Mouse (Mus musculus): Measurements from ENCODE around the gene Hk2. TPM values are rescaled to one million over a fixed set of nuclear protein-coding genes. Genes with fewer than 3 reads are reported as not detected.

Gene Hk2
- total RNA-seq, 1 experiment, result 155 TPM

- in situ Hi-C loops (cut with MboI; ENCODE audit: low sequenced_read_pairs in 2 of 2, unreplicated experiment in 2 of 2), result no loop called here
- peak overlapping the region; percentile 40; the same call in 1 of the 2 replicates for H3K27ac ChIP-seq (ENCODE audit: insufficient read depth, low read depth, low read length, poor library complexity, severe bottlenecking)
- no peak for TF ChIP-seq ZC3H11A (IDR thresholded peaks at IDR 0.05; ENCODE audit: borderline replicate concordance, low read depth, low read length)
- no peak for TF ChIP-seq CHD2 (IDR thresholded peaks at IDR 0.05; ENCODE audit: low read depth, low read length)
- TF ChIP-seq MAFK (IDR thresholded peaks at IDR 0.05; ENCODE audit: insufficient read depth, low read depth, low read length), result no peak
- no peak for TF ChIP-seq ZNF384 (IDR thresholded peaks at IDR 0.05; ENCODE audit: low read depth, low read length)
- no peak for TF ChIP-seq HCFC1 (IDR thresholded peaks at IDR 0.05; ENCODE audit: borderline replicate concordance, insufficient read depth, low read length)
Measured at GRCm38 (mm10) chr6:82707742-82708141, 66.5 kb downstream of the Hk2 start.

DNA sequence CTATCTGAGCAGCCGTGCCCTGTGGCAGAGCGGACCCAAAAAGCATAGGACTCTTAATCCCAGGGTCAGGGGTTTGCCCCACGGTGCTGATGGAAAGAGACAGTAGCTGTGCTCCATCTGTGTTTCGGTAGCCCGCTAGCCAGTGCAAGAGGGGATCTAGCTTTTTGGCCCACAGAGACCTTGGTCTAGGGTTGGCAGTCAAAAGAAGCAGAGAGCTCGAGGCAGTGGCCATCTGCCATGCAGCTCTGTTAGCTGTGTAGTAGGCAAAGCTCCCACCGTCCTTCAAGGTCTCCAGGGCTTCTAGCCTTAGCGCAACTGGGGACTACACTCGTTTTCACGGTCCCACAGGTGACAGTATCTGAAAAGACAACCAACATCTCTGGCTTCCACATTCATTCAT is 67.0 kb downstream of the Hk2 start:
- no peak overlapping the region for H3K27ac ChIP-seq (ENCODE audit: insufficient read depth, low read depth, low read length, poor library complexity, severe bottlenecking)
- in situ Hi-C loops (cut with MboI; ENCODE audit: low sequenced_read_pairs in 2 of 2, unreplicated experiment in 2 of 2), result no loop called here
- H3K36me3 ChIP-seq (ENCODE audit: control insufficient read depth, insufficient read depth, low read length, poor library complexity, severe bottlenecking), result no peaks in the 10 kb centered on the region
- peaks cover 2% of the 10 kb centered on the region; the same call in 1 of the 2 replicates for H3K9me3 ChIP-seq (ENCODE audit: control insufficient read depth, insufficient read depth, low read depth, low read length)
- H3K4me3 ChIP-seq (ENCODE audit: insufficient read depth in 1 of 2, low read depth in 1 of 2, low read length in 2 of 2, poor library complexity in 1 of 2, severe bottlenecking in 1 of 2), result no peak overlapping the region
- no peak for DNase-seq (ENCODE audit: low read depth, low spot score)
- H3K4me1 ChIP-seq (ENCODE audit: control insufficient read depth in 2 of 2, insufficient read depth in 2 of 2, low read length in 2 of 2, poor library complexity in 1 of 2), result peaks cover 2% of the 10 kb centered on the region in 2 experiments; a peak in 1 of 4 replicates
- no peak for TF ChIP-seq ZNF384 (IDR thresholded peaks at IDR 0.05; ENCODE audit: low read depth, low read length)
- TF ChIP-seq MAFK (IDR thresholded peaks at IDR 0.05; ENCODE audit: insufficient read depth, low read depth, low read length), result no peak
- TF ChIP-seq HCFC1 (IDR thresholded peaks at IDR 0.05; ENCODE audit: borderline replicate concordance, insufficient read depth, low read length), result no peak
- no peak for TF ChIP-seq CHD2 (IDR thresholded peaks at IDR 0.05; ENCODE audit: low read depth, low read length)
- TF ChIP-seq ZC3H11A (IDR thresholded peaks at IDR 0.05; ENCODE audit: borderline replicate concordance, low read depth, low read length), result no peak
- no peak overlapping the region for H3K9ac ChIP-seq (ENCODE audit: insufficient read depth, low read depth, low read length, poor library complexity, severe bottlenecking)

More at GRCm38 (mm10) chr6:82707742-82708141, 66.5 kb downstream of the Hk2 start:
- Histone ChIP-seq H3K36me3 (ENCODE audit: control insufficient read depth, insufficient read depth, low read length, poor library complexity, severe bottlenecking) (no peaks in the 10 kb centered on the region), H3K9ac (ENCODE audit: insufficient read depth, low read depth, low read length, poor library complexity, severe bottlenecking) (no peak overlapping the region), H3K4me1 (ENCODE audit: control insufficient read depth in 2 of 2, insufficient read depth in 2 of 2, low read length in 2 of 2, poor library complexity in 1 of 2) (peaks cover 2% of the 10 kb centered on the region in 2 experiments; a peak in 1 of 4 replicates), H3K9me3 (ENCODE audit: control insufficient read depth, insufficient read depth, low read depth, low read length) (peaks cover 2% of the 10 kb centered on the region; the same call in 1 of the 2 replicates), H3K4me3 (ENCODE audit: insufficient read depth in 1 of 2, low read depth in 1 of 2, low read length in 2 of 2, poor library complexity in 1 of 2, severe bottlenecking in 1 of 2) (no peak overlapping the region)
- no peak for DNase-seq (ENCODE audit: low read depth, low spot score)

DNA sequence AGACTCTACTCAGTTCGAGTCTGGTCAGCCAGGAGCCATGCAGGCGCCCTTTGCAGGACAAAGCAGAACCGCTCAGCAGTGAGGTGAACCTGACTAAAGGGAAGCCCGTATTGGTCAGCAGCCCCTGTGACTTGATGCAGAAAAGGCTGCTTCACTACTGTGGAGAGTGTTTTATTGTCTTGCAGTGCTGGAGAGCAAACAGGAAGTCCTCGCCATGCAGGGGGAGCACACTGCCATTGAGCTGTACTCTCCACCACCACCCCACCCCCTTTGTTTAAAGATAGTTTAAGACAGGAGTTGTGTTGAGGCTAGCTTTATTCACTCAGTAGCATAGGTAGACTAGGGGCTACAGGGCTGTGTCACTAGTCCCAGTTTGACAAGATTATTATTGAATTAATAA is 69.0 kb downstream of the Hk2 start, which contains the start of gene Pole4:
TSS of gene Pole4 (minus strand) at position 145 of the 400 bp plus-strand sequence.
- H3K4me1 ChIP-seq (ENCODE audit: control insufficient read depth in 2 of 2, insufficient read depth in 2 of 2, low read length in 2 of 2, poor library complexity in 1 of 2), result peaks cover 4 to 10% of the 10 kb centered on the region in 2 experiments; a peak in 3 of 4 replicates
- no peak for TF ChIP-seq MAFK (IDR thresholded peaks at IDR 0.05; ENCODE audit: insufficient read depth, low read depth, low read length)
- TF ChIP-seq ZNF384 (IDR thresholded peaks at IDR 0.05; ENCODE audit: low read depth, low read length), result no peak
- no peak for TF ChIP-seq CHD2 (IDR thresholded peaks at IDR 0.05; ENCODE audit: low read depth, low read length)
- no peak for TF ChIP-seq HCFC1 (IDR thresholded peaks at IDR 0.05; ENCODE audit: borderline replicate concordance, insufficient read depth, low read length)
- H3K9me3 ChIP-seq (ENCODE audit: control insufficient read depth, insufficient read depth, low read depth, low read length), result peaks cover 2% of the 10 kb centered on the region; the same call in 1 of the 2 replicates
- H3K27ac ChIP-seq (ENCODE audit: insufficient read depth, low read depth, low read length, poor library complexity, severe bottlenecking), result peak within 1 kb of the TSS; percentile 86; the same call in 1 of the 2 replicates
- in situ Hi-C loops (cut with MboI; ENCODE audit: low sequenced_read_pairs in 2 of 2, unreplicated experiment in 2 of 2), result no loop called here
- DNase-seq (ENCODE audit: low read depth, low spot score), result no peak
- peak within 1 kb of the TSS; percentile 31 to 40; a peak in 3 of 4 replicates for H3K4me3 ChIP-seq (ENCODE audit: insufficient read depth in 1 of 2, low read depth in 1 of 2, low read length in 2 of 2, poor library complexity in 1 of 2, severe bottlenecking in 1 of 2)
- H3K36me3 ChIP-seq (ENCODE audit: control insufficient read depth, insufficient read depth, low read length, poor library complexity, severe bottlenecking), result no peaks in the 10 kb centered on the region
- H3K9ac ChIP-seq (ENCODE audit: insufficient read depth, low read depth, low read length, poor library complexity, severe bottlenecking), result peak within 1 kb of the TSS; percentile 57; the same call in 1 of the 2 replicates

GRCm38 (mm10) chr6:82703710-82704109 is 70.5 kb downstream of the Hk2 start:
- peak; percentile 83 for DNase-seq (ENCODE audit: low read depth, low spot score)
- Histone ChIP-seq H3K4me3 (ENCODE audit: insufficient read depth in 1 of 2, low read depth in 1 of 2, low read length in 2 of 2, poor library complexity in 1 of 2, severe bottlenecking in 1 of 2) (peak overlapping the region; percentile 23 to 42; a peak in 3 of 4 replicates), H3K4me1 (ENCODE audit: control insufficient read depth in 2 of 2, insufficient read depth in 2 of 2, low read length in 2 of 2, poor library complexity in 1 of 2) (peaks cover 4 to 10% of the 10 kb centered on the region in 2 experiments; a peak in 3 of 4 replicates), H3K36me3 (ENCODE audit: control insufficient read depth, insufficient read depth, low read length, poor library complexity, severe bottlenecking) (no peaks in the 10 kb centered on the region), H3K9ac (ENCODE audit: insufficient read depth, low read depth, low read length, poor library complexity, severe bottlenecking) (peak overlapping the region; percentile 75; the same call in 1 of the 2 replicates), H3K27ac (ENCODE audit: insufficient read depth, low read depth, low read length, poor library complexity, severe bottlenecking) (peak overlapping the region; percentile 95), H3K9me3 (ENCODE audit: control insufficient read depth, insufficient read depth, low read depth, low read length) (peaks cover 2% of the 10 kb centered on the region; the same call in 1 of the 2 replicates)
- TF ChIP-seq HCFC1 (IDR thresholded peaks at IDR 0.05; ENCODE audit: borderline replicate concordance, insufficient read depth, low read length) (no peak), ZNF384 (IDR thresholded peaks at IDR 0.05; ENCODE audit: low read depth, low read length) (peak; percentile 83), CHD2 (IDR thresholded peaks at IDR 0.05; ENCODE audit: low read depth, low read length) (peak; percentile 68; the same call in 1 of the 2 replicates), MAFK (IDR thresholded peaks at IDR 0.05; ENCODE audit: insufficient read depth, low read depth, low read length) (no peak; the same call in 1 of the 2 replicates), ZC3H11A (IDR thresholded peaks at IDR 0.05; ENCODE audit: borderline replicate concordance, low read depth, low read length) (no peak)
- in situ Hi-C loops (cut with MboI; ENCODE audit: low sequenced_read_pairs in 2 of 2, unreplicated experiment in 2 of 2), result no loop called here

Measured in ES-E14 (cell line).